Mouse (Mus musculus) olfactory bulb, adult 2 months (tissue): ENCODE results near the gene Kcnj9.

ENCODE experiments used
- CTCF ChIP-seq: fragments of 200-500 bp; IDR thresholded peaks from 2 replicates; pipeline ENCODE4 v1.5.1; 2012; ENCODE audit warnings: low read depth, mild to moderate bottlenecking, low read length, moderate library complexity; ENCODE audit not compliant: insufficient read depth
- POLR2A ChIP-seq: fragments of 200-500 bp; IDR thresholded peaks from 2 replicates; pipeline ENCODE4 v1.6.1; 2012; ENCODE audit warnings: mild to moderate bottlenecking, low read depth, low read length, moderate library complexity; ENCODE audit not compliant: insufficient read depth

DNA sequence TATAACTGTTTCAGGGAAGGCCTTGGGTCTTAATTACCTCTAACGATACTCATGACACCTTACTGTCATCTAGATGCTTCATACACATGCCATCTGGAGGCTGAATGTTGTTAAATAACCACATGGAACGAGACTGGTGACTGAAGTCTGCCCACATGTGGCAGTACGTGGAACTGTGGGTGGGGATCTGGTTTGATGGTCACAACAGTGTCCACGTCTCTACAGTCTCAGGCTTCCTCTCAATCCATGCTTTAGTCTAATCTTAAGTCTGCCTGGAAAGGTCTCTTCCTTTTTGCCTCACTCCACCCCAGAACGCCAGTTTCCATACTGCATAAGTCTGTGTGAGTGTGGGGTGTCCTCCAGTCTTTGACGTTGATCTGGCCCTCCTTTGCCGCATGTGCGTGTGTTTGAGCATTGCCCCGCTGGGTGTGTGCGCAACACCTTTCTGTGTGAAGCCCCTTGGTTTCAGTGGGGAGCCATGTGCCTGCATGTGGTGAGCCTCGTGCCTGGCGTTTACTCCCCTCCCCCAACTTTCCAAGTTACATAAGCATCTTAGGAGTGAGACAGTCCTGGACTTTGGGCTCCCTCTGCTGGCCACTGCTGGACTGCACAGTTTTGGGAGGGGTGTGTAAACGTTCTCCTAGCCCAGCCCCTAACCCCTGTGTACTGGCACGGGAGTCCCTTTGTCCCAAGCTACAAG lies 19.3 kb downstream of the Kcnj9 start:
- TF ChIP-seq CTCF: peak; percentile 75
- TF ChIP-seq POLR2A: no peak
